Mouse (Mus musculus) ES-E14 (cell line): ENCODE measurements at regions not wholly inside any gene's neighbourhood (a gene's known extent, or its start where the extent isn't known, plus 50 kb on each side); places are given as distances from the start of the nearest gene placed in this dataset.

Experiments used
- DNase-seq: peaks from one replicate; pipeline ENCODE4 v3.0.0-alpha.2; 2013; ENCODE audit warnings: low read depth, low spot score
- H3K27ac ChIP-seq: 2 replicates; pipeline ENCODE4 v1.5.1; 2012; ENCODE audit warnings: low read depth, mild to moderate bottlenecking, low read length, moderate library complexity, mixed read lengths; ENCODE audit not compliant: poor library complexity, insufficient read depth, severe bottlenecking
- H3K36me3 ChIP-seq: 2 replicates; pipeline ENCODE4 v1.6.1; 2012; ENCODE audit warnings: mild to moderate bottlenecking, low read length, moderate library complexity, mixed read lengths; ENCODE audit not compliant: control insufficient read depth, poor library complexity, insufficient read depth, severe bottlenecking
- H3K4me1 ChIP-seq, 2 experiments: fragments of 150-350 bp in 1 of 2; sonication (generic) in 1 of 2; 2 replicates each; pipeline ENCODE4 v1.6.1; 2012; ENCODE audit warnings: low read length in 2 of 2, mild to moderate bottlenecking in 1 of 2, mixed read lengths in 1 of 2; ENCODE audit not compliant: control insufficient read depth in 2 of 2, insufficient read depth in 2 of 2, poor library complexity in 1 of 2
- H3K4me3 ChIP-seq, 2 experiments: fragments of 150-350 bp in 1 of 2; sonication (generic) in 1 of 2; 2 replicates each; pipeline ENCODE4 v1.5.1; 2012; ENCODE audit warnings: low read length in 2 of 2, low read depth in 1 of 2, mild to moderate bottlenecking in 1 of 2, mixed read lengths in 1 of 2; ENCODE audit not compliant: insufficient read depth in 1 of 2, poor library complexity in 1 of 2, severe bottlenecking in 1 of 2
- H3K9ac ChIP-seq: 2 replicates; pipeline ENCODE4 v1.6.1; 2012; ENCODE audit warnings: low read depth, mild to moderate bottlenecking, low read length, mixed read lengths; ENCODE audit not compliant: poor library complexity, insufficient read depth, severe bottlenecking
- H3K9me3 ChIP-seq: fragments of 150-350 bp; sonication (generic); 2 replicates; pipeline ENCODE4 v1.6.1; 2012; ENCODE audit warnings: low read depth, mild to moderate bottlenecking, low read length; ENCODE audit not compliant: control insufficient read depth, insufficient read depth
- CHD2 ChIP-seq: IDR thresholded peaks from 2 replicates; pipeline ENCODE4 v1.6.1; 2014; ENCODE audit warnings: mild to moderate bottlenecking, low read depth, low read length, inconsistent platforms
- HCFC1 ChIP-seq: IDR thresholded peaks from 2 replicates; pipeline ENCODE4 v1.6.1; 2012; ENCODE audit warnings: low read length, inconsistent platforms, borderline replicate concordance; ENCODE audit not compliant: insufficient read depth
- MAFK ChIP-seq: IDR thresholded peaks from 2 replicates; pipeline ENCODE4 v1.6.1; 2014; ENCODE audit warnings: mild to moderate bottlenecking, low read depth, low read length, inconsistent platforms; ENCODE audit not compliant: insufficient read depth
- ZC3H11A ChIP-seq: IDR thresholded peaks from 2 replicates; pipeline ENCODE4 v1.6.1; 2012; ENCODE audit warnings: low read depth, mild to moderate bottlenecking, inconsistent platforms, low read length, borderline replicate concordance
- ZNF384 ChIP-seq: IDR thresholded peaks from 2 replicates; pipeline ENCODE4 v1.6.1; 2012; ENCODE audit warnings: low read depth, low read length, inconsistent platforms
- in situ Hi-C, 2 experiments: fragments of 600-800 bp; cut with MboI; formaldehyde crosslinking; loops; one replicate each; pipeline ENCODE4 v1.15.1; 2025; ENCODE audit warnings: low sequenced_read_pairs in 2 of 2, inconsistent platforms in 1 of 2; ENCODE audit not compliant: unreplicated experiment in 2 of 2

- Histone ChIP-seq H3K9ac (no peak overlapping the region), H3K36me3 (no peaks in the 10 kb centered on the region), H3K4me3 (no peak overlapping the region), H3K27ac (no peak overlapping the region), H3K9me3 (no peaks in the 10 kb centered on the region), H3K4me1 (no peaks in the 10 kb centered on the region)
- TF ChIP-seq MAFK = no peak
- no peak for TF ChIP-seq CHD2
- no peak for TF ChIP-seq ZC3H11A
- no peak for TF ChIP-seq ZNF384
- no peak for TF ChIP-seq HCFC1
- no peak for DNase-seq
- in situ Hi-C loops = no loop called here
Measured at GRCm38 (mm10) chr11:104057046-104057445, 75.6 kb upstream of the Crhr1 start.

GRCm38 (mm10) chr11:104058600-104058999, 74.1 kb upstream of the Crhr1 start:
- no peak overlapping the region for H3K27ac ChIP-seq
- H3K36me3 ChIP-seq = no peaks in the 10 kb centered on the region
- H3K4me1 ChIP-seq = no peaks in the 10 kb centered on the region; a peak in 1 of 4 replicates
- no peak overlapping the region for H3K4me3 ChIP-seq
- DNase-seq = no peak
- H3K9ac ChIP-seq = no peak overlapping the region
- in situ Hi-C loops = no loop called here
- TF ChIP-seq HCFC1 = no peak
- H3K9me3 ChIP-seq = no peaks in the 10 kb centered on the region

- no peak overlapping the region for H3K4me3 ChIP-seq
- no peak overlapping the region for H3K27ac ChIP-seq
- in situ Hi-C loops = no loop called here
- H3K36me3 ChIP-seq = no peaks in the 10 kb centered on the region
- no peaks in the 10 kb centered on the region for H3K9me3 ChIP-seq
- no peak overlapping the region for H3K9ac ChIP-seq
- TF ChIP-seq HCFC1 (no peak), CHD2 (no peak), MAFK (no peak), ZNF384 (no peak), ZC3H11A (no peak)
- H3K4me1 ChIP-seq = no peaks in the 10 kb centered on the region; a peak in 1 of 4 replicates
- no peak for DNase-seq
Measured at GRCm38 (mm10) chr11:104059085-104059484, 73.6 kb upstream of the Crhr1 start.

DNA sequence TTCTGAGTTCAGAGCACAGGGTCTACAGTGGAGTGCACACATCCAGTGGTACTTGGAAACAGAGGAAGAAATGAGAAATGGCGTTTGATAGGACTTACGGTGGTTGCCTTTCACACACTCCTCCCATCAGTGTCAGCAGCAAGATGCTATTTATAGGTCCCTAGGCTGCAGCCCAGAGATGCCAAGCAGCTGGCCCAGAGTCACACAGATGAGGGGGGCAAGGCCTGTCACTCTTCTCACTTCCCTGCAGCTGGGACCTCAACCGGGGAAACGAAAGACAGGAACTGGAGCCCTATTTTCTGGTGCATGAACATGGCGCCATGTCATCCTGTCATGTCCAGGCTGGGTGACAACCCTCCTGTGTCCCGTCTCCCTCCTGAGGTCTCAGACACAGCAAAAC, 71.3 kb upstream of the Crhr1 start:
- TF ChIP-seq ZC3H11A (no peak), ZNF384 (no peak)

GRCm38 (mm10) chr11:104065181-104065580, 67.5 kb upstream of the Crhr1 start:
- DNase-seq = no peak
- no peaks in the 10 kb centered on the region for H3K36me3 ChIP-seq
- H3K9me3 ChIP-seq = no peaks in the 10 kb centered on the region
- no peak overlapping the region for H3K4me3 ChIP-seq
- no peaks in the 10 kb centered on the region; a peak in 1 of 4 replicates for H3K4me1 ChIP-seq
- no peak for TF ChIP-seq HCFC1
- no peak for TF ChIP-seq ZC3H11A
- TF ChIP-seq ZNF384 = no peak
- no peak for TF ChIP-seq CHD2
- TF ChIP-seq MAFK = no peak
- H3K9ac ChIP-seq = no peak overlapping the region
- H3K27ac ChIP-seq = no peak overlapping the region
- in situ Hi-C loops = no loop called here

More for the DNA sequence above, 71.3 kb upstream of the Crhr1 start:
- Histone ChIP-seq H3K9me3 (no peaks in the 10 kb centered on the region), H3K27ac (no peak overlapping the region), H3K4me1 (no peaks in the 10 kb centered on the region; a peak in 1 of 4 replicates), H3K36me3 (no peaks in the 10 kb centered on the region), H3K9ac (no peak overlapping the region), H3K4me3 (no peak overlapping the region)
- in situ Hi-C loops = no loop called here
- no peak for DNase-seq
